Mouse (Mus musculus) c-Kit-positive CD71-positive TER-119-positive erythroid progenitor cells, embryonic 14.5 days (primary cell): ENCODE measurements around the gene Ugt1a6b.

Experiments
- DNase-seq: peaks from one replicate; pipeline ENCODE4 v3.0.0-alpha.2; 2013; ENCODE audit warnings: low spot score

Ugt1a6b gene

DNA sequence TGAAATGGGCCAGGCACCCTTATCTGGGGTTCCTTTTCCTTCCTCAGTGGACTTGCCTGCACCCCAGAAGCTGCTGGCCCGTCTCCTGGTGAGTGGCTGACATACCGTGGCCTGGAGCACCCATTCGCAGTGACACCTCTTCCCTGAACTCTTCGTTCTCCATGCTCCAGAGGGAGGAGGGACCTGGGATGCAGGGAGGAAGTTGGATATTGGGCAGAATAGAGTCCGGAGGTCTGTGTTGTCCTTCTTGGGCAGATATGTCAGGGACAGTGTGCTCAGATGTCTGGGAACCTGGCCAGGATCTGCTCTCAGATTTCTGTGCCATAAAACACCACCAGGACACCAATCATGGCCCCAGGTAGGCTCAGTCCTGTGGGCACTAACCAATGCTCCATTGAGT lies 137.0 kb downstream of the Ugt1a6b start:
- no peak for DNase-seq

DNA sequence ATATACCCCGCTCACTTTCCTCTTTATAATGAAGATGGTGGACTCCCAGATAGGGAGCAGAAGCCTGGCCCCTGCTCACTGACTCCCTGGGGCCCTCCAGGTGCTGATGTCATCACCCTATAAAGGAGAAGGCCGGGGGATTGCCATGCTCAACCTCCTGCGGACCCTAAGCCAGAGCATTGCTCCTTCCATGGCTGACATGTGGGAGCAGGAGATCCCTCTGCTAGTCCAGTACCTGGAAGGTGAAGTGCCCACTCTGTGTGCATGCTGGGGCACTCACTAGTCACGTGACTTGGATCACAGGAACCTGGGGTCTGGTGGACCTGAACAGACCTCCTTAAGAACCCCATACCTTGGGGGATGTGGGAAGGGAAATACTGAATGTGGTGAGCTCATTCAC lies 137.5 kb downstream of the Ugt1a6b start:
- no peak for DNase-seq

DNA sequence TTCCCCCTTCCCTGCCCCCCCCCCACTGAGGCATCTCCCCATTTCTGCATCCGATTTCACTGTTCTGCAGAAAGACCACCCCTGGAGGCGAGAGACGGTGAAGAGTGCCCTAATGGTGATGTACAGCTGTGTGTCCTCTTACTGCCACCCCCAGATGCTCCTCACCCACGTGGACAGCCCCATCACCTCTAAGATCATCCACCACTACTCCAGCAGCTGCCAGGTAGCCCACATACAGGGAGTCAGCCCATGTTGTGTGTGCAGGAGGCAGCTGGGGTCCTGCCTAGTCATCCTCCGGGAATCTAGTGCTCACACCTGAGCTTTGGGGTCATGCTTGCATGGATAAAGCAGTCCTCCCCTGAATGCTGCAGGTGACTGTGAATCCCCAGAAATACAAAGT lies 140.8 kb downstream of the Ugt1a6b start:
- no peak for DNase-seq

DNA sequence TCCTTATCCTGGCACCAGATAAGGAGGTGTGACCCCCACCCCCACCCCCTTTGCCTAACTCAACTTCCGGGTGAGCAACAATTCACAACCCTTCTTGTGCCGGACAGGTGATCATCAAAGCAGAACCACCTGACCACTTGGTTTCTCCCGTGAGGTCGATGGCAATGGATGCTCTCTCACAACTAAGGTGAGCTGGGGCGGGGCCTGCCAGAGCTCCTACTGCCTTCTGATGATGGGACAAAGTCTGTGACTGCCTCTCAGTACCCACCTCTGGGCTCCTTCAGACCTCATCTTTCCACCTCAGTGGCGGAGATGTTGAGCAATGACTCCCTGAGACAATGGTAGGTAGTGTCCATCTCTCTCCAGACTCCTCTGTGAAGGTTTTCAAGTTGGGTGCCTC lies 142.8 kb downstream of the Ugt1a6b start:
- DNase-seq = no peak

DNA sequence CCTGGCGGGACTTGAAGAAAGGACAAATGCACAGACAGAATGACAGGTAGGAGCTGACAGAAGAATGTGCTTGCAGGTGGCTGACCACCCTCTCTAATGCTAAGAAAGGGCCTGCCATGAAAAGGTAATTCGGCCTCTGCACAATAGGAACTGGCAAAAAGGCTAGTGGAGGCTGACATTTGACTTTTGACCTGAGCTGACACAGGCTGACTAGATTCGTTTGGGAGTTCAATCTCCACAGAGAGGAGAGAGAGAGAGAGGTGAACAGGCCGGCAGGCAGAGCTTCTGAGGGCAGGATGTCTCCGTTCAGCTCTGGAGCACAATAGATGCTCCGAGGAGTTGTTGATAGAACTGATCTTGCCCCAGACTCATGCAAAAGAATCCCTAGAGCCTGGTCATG lies 143.3 kb downstream of the Ugt1a6b start:
- DNase-seq = no peak

DNA sequence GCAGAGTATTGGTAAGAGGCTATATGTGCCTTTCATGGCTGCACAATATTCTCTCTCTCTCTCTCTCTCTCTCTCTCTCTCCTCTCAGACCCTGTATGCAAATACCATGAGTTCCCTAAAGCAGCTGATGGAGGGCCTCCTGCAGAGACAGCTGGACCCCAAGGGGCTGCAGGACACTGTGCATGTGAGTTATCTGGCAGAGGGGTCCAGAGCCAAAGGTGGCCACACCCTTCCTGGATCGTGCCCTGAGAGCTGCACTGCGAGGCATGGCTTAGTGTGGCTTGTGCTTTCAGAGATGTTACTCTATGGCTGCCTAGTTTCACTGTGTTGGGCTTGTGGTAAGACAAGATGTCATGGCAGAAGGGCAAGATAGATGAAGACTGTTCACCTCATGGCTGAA lies 144.6 kb downstream of the Ugt1a6b start:
- no peak for DNase-seq

DNA sequence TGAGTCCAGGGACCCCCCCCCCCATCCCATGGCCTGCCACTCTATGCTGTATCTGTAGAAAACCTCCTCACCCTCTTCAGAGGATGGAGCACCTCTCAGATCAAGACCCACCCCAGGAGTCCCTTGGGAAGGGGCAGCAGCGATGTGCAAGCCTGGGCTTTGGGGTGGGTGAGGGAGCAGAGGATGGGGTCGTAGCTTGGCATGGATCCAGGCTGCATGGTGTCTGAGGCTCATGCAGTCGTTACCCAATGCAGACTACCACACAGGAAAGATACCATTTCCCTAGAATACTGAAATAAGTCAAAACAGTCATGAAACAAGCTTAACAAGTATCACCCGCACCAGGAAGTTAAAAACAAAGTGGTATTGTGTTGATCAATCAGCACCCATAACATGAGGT lies 145.6 kb downstream of the Ugt1a6b start:
- DNase-seq = no peak

DNA sequence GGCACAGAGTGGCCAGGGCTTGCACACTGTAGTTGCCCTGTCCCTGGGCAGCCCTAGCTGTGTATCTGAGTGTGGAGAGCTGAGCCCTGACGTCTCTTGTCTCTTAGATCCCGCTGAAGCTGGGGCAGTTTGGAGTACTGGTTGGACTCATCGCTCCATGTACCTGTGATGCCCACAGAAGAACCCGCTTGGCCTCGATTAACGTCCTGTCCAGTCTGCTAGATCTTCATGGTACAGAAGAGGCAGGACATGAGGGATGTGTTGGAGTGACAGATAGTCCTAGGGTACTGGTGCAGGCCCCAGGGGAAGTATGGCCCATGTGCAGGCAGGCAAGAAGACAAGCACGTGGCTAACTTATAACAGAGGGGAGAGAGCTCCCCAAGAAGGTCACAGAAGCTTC lies 146.5 kb downstream of the Ugt1a6b start:
- no peak for DNase-seq

DNA sequence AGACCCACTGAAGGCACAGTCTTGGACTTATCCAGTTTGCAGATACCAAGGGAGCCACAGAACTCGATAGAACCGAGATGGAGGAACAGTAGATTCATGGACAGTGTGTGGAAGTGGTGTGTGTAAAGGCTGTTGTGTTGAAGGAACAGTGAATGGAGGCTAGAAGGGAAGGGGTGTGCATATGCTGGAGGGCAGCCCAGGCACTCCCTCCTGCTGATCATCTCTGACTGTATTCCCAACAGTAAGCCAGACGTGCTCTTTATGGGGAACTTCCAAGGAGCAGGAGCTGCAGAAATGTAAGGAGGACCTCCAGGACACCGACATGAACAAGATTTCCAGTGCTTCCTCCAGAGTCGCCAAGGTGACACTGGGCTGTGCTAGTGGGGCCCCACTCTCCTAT lies 147.0 kb downstream of the Ugt1a6b start:
- DNase-seq = no peak

DNA sequence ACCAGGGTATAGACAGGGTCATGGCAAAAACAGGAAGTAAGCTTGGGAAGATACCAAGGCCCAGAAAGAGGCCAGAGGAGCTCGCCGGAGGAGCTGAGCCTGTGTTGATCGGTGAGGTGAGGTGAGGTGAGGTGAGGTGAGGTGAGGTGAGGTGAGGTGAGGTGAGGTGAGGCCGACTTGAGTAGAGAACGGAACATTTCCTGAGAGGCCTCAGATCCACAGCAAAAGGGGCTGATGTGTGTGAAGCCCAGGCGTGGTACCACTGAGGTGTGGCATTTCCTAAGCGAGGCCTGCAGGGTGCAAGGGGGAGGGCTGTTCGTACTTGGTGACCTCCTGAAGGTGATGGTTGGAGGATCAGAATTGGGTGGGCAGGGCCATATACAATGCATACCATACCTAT lies 150.1 kb downstream of the Ugt1a6b start:
- DNase-seq = no peak

DNA sequence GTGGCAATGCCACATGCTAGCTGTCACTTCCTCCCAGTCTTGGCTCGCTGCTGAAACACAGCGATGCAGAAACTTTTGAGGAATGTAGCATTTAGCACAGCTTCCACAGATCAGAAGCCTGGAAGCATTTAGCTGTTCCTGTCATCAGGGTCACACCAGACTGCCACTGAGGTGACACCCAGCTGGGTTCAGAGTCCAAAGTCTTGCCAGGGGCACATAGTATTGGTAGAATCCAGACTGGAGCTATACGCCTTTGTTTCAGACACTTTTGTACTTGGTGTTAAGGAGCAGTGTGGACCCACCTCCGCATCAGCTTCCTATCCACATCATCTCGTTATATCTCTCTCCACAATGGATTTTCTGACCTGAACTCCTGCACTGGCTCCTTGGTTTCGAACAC lies 150.5 kb downstream of the Ugt1a6b start:
- no peak for DNase-seq

DNA sequence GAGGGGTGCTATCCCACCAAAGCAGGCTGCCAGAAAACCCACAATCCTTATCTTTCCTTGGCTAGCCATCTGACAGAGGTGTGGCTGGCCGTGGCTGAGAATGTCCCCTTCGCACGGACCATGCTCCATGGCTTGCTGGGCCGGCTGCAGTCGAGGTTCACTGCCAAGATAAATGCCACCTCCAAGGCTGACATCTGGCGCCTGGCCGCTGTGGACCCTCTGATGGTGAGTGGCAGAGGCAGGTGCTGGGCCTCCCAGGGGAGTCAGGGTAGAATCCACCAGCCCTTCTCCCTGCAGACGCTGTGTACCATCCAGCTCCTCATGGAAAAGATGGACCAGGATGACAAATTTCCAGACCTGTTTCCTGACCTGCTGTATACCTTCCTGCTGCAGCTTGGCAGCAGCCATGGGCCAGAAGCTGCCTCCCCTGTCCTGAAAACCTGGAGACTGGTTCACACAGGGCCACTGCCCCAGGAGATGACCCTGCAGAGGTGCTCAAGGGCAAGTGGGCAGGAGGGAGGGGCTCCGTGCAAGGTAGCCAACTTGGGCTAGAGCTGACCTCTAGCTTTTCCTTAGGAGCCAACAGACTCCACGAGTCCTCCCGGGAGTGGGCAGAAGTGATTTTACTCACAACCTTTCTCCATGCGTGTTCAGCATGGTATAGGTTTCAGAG lies 151.9 kb downstream of the Ugt1a6b start:
- no peak for DNase-seq

DNA sequence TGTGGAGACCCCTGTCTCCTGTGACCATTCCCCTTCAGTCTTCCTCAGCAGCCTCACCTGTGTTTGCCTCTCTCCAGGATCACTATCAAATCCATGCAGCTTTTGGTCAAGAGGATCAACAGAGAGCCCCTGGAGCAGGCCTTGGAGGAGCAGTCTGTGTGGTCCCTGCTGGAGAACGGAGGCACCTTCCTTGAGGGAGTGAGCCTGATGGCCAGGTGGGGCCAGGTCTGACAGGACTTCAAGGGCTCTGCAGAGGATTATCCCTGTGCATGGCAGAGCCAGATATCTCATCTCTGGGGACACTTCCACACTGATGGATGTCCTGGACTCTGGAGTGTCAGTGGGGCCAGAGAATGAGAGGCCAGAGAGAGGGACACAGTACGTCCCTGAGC lies 152.4 kb downstream of the Ugt1a6b start:
- DNase-seq = no peak

DNA sequence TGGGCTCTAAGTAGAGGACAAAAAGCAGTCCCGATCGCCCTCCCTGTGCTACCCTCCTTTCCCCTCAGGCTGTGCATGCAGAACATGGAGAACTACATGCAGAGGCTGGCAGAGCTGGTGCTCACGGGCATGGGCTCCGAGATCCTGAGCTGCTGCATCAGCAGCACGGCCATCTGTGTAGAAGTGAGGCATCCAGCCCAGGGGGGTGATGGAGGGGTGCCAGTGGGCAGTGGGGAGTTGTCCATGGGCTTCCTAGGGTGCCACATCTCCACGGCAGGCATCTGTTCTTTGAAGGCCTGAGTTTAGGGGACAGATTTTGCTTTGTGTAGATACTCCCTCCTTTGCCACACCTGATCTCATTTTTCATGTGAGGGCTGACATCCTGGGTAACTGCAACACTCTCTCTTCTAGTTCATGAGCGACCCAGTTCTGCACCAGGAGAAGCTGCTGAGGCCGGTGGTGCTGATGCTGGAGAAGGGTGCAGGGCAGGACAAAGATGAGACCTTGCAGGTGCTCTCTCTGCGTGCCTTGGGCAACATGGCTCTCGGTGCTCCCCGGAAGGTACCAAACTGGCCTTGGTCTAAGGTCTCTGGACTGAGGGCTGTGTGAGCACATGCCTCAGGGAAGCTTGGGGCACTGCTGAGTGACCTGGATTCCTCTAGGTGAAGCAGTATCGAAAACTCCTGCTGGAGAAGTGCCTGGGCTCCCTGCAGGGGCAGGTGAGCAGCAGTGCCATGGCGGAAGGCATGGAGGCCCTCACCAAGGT lies 153.1 kb downstream of the Ugt1a6b start:
- DNase-seq = no peak

DNA sequence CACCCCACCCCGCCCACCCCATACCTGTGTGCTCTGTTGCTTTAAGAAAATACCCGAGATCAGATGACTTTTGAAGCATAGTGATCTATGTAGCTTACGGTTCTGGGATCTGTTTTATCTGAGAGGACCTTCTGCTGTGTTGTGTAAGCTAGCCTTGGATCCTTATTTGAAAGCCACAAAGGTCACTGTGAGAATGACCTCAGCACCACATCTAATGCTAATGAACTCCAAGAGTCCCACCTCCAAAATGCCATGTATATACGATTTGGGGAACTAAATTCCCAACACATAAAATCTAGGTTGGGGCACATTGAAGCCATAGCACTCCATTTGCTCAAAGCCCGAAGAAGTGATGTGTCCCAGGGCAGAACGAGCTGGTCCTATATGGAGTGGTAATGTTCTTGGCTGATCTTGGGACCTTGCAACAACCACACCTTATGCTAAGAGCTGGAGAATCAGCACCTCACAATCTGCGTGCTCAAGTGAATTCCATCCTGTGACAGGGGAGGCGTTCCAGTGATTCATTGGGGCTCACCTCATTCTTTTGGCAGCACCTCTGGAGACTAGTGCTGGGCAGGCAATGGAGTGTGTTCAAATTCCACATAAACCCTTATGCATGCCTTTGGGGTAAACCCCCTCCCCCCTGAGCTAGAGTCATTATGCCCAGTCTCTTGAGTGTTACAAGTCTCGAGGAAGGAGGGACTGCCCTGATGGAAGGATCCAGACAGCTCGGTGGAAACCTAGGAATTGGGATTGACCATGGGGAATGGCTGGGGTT lies 154.0 kb downstream of the Ugt1a6b start:
- DNase-seq = no peak

DNA sequence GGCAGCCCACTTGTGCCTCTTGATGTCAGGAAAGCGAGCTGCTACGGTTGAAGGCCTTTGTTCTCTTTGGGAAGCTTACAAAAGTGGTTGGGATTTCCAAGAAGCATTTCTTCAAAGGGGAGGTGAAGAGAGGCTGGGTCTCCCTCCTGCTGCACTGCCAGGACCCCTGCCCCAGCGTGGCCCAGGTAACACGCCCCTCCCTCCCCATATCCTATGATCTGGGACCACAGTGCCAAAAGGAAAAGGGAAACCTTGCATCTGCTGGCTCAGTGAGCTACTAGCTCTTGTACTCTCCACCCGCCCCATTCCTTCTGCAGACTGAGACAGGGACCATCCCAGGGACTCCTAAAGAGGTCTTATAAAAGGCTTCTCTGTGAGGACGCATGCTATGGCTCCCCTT lies 154.6 kb downstream of the Ugt1a6b start:
- DNase-seq = no peak

DNA sequence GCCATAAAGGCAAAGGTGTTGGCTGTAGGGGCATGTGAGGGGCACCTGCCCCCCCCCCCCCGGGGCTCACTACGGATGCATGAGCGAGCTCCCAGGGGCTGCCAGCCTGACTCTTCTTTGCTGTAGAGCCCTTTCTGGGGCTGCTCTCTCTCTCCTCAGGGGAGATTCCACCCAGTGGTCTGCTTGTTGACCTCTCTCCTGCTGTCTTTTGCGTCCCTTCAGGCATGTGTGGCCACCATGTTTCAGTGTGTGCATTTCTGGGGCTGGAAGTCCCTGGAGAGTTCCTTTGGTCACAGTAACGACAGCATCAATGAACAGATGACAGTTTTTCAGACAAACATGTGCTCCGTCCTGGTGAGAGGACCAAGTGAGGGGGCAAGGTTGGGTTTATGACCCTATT lies 155.3 kb downstream of the Ugt1a6b start:
- no peak for DNase-seq

DNA sequence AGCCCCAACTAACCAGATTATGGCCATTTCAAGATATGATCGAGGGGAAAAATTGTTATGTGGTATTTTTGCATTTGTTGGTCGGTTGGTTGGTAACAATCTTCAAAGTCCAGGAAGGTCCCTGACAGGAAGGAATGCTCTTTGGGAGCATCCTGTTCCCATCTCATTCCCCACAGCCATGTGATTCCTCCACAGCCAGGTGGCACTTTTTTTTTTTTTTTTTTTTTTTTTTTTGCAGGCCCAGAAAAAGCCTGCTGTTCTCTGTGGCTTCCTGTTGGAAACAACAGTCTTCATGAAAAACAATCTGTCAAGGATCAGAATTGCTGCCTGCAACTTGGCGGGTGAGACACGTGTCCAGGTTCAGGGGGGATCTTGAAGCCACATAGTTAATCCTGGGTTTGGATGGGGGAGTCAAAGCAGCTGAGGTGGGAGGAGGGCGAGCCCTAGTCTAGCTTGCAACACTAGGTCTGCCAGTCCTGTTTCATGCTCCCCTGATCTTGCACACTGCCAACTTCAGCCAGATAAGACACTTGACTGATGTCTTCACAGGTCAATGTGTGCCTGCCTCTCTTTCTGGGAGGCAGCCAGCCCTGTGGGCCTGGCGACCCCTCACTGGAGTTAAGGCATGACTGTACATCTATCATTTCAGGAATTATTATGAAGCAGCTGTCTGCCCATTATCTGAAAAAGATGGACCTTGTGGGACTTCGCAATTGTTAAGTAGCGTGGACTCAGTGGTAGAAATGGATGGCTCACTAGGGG lies 156.0 kb downstream of the Ugt1a6b start:
- DNase-seq = no peak

DNA sequence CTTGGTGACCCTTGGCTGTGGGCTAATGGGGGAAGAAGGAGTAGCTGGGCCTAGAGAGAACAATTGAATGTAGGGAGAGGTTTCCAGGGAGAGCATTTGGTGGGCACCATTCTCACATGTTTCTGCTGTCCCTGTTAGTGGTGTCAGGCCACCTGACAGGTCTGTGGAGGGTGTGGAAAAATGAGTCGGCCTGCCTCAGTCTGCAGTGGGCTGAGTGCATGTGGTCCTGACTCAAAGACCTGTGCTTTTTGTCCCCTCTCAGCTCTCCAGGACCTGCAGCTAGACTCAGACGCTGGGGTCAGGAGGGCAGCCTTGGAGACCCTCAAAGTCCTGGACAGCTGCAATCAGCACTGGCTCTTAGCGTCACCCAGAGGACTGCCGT lies 156.6 kb downstream of the Ugt1a6b start:
- DNase-seq = no peak

DNA sequence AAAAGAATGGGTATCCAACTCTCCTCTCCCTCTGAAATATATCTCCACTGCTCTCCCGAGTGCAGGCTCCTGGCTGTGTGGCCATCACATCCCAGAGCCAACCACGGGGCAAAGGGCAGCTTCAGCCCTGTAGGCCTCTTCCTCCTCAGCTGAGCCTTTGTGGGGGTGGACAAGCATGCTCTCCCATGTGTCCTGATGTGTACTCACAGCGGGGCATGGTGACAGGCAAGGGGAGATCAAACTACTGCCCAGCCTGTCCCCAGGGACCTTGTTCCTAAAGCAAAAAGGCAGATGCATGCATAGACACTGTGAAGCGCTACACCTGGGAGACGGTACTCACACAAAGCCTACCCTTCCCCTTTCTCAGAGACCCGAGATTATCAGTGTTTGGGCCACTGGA lies 157.1 kb downstream of the Ugt1a6b start:
- no peak for DNase-seq

DNA sequence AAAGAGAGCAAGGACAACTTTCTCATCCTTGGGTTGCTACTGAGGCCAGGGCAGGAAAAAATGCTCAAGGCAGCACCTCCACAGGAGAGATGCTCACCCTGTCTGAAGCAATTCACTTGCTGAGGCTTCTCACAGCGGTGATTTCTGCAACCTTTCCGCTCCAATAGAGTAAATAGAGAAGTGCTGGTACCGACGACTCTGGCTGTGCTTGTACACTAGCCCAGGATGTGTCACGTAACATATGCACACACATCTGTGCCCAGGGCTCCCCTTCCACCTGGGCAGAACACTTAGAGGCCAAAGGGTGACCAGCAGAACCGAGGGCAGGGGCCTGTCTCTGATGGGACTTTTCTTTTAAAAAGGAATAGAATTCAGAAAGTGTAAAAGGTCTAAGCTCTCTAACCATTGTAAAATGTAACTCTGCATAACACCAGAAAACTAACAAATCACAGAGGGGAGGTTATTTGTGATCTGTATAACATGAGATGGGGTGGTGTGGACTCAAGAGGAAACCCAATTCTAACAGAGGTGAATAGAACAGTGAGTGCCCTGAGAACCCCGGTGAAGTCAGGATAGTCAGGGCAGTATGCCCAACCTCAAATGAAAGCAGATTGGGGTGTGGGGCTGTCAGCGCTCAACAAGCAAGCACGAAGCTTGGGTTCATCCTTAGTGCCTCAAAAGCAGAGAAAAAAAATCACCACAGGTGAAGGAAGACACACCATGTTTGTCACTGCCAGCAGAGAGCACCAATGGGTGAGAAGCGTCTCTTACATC lies 157.7 kb downstream of the Ugt1a6b start:
- DNase-seq = no peak

DNA sequence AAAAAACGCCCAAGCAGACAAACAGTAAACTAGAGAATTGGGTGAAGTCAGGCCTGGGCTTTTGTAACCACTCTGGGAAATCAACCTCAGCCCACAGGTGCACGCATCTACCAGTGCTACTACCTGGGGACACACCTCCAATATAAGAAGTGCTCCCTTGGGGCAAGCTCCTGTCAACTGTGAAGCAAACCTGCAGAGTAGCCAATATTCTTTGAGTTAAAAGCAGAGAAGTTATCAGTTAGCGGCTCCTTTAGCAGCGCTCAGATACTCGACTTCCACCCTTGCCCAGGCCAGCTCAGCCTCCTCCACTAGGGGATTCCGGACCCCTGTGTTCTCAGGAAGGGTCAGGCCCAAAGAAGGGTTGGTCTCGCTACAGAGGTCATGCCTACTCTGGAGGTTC lies 158.7 kb downstream of the Ugt1a6b start:
- DNase-seq = no peak
